Mouse (Mus musculus) forebrain, postnatal 0 days (tissue): ENCODE results near the gene Arrb1. TPM values are rescaled to one million over a fixed set of nuclear protein-coding genes. Genes with fewer than 3 reads are reported as not detected.

Experiments used
- ATAC-seq: fragments of 200-750 bp; cut with Nextera tagmentation; 2 replicates; pipeline ENCODE4 v1.8.0; 2017; ENCODE audit warnings: mild to moderate bottlenecking, moderate library complexity
- DNase-seq: peaks from one replicate; pipeline ENCODE4 v3.0.0-alpha.2; 2015
- H3K27ac ChIP-seq: fragments of 300-500 bp; sonication (generic); 2 replicates; pipeline ENCODE4 v1.5.1; 2014; ENCODE audit warnings: low read depth, mild to moderate bottlenecking, antibody characterized with exemption, low read length, moderate library complexity, mixed read lengths
- H3K27me3 ChIP-seq: fragments of 300-500 bp; sonication (generic); 2 replicates; pipeline ENCODE4 v1.6.1; 2014; ENCODE audit warnings: mild to moderate bottlenecking, low read length, mixed read lengths; ENCODE audit not compliant: insufficient read depth
- H3K36me3 ChIP-seq: fragments of 300-500 bp; sonication (generic); 2 replicates; pipeline ENCODE4 v1.6.1; 2014; ENCODE audit warnings: mild to moderate bottlenecking, moderate library complexity; ENCODE audit not compliant: insufficient read depth
- H3K4me1 ChIP-seq: fragments of 300-500 bp; sonication (generic); 2 replicates; pipeline ENCODE4 v1.6.1; 2014; ENCODE audit warnings: antibody characterized with exemption; ENCODE audit not compliant: insufficient read depth
- H3K4me2 ChIP-seq: fragments of 300-500 bp; sonication (generic); 2 replicates; pipeline ENCODE4 v1.6.1; 2014; ENCODE audit warnings: low read depth, mild to moderate bottlenecking, moderate library complexity
- H3K4me3 ChIP-seq: fragments of 300-500 bp; sonication (generic); 2 replicates; pipeline ENCODE4 v1.5.1; 2014; ENCODE audit warnings: low read depth, low read length, mixed read lengths
- H3K9ac ChIP-seq: fragments of 300-500 bp; sonication (generic); 2 replicates; pipeline ENCODE4 v1.6.1; 2014; ENCODE audit warnings: mild to moderate bottlenecking
- H3K9me3 ChIP-seq: fragments of 300-500 bp; sonication (generic); 2 replicates; pipeline ENCODE4 v1.6.1; 2016; ENCODE audit warnings: low read length
- CTCF ChIP-seq: sonication (generic); IDR thresholded peaks from 2 replicates; pipeline ENCODE4 v1.5.1; 2016; ENCODE audit warnings: antibody characterized with exemption, control low read depth, low read depth
- WGBS: fragments of 180-500 bp; shearing (Covaris S2); extraction: QIAGEN DNeasy Blood & Tissue Kit; methylation state at CpG from one replicate; pipeline ENCODE4 v1.1.7; 2014; 5-methylcytosine and 5-hydroxymethylcytosine counted together
- polyA plus RNA-seq: library from polyadenylated mRNA; unstranded; fragments of >200 nt; fragmentation: Nextera tagmentation; extraction: Ambion mirVana; gene quantifications from 2 replicates; pipeline ENCODE4 v1.2.1, GENCODE M21; 2015
- total RNA-seq: library from RNA; depleted of rRNA; stranded (reverse); fragments of >200 nt; gene quantifications from 2 replicates; pipeline ENCODE4 v1.2.3, GENCODE M21; 2014

Arrb1 gene
- total and polyA plus RNA-seq, 2 experiments from 2014 or later = 13.0 to 102 TPM

DNA sequence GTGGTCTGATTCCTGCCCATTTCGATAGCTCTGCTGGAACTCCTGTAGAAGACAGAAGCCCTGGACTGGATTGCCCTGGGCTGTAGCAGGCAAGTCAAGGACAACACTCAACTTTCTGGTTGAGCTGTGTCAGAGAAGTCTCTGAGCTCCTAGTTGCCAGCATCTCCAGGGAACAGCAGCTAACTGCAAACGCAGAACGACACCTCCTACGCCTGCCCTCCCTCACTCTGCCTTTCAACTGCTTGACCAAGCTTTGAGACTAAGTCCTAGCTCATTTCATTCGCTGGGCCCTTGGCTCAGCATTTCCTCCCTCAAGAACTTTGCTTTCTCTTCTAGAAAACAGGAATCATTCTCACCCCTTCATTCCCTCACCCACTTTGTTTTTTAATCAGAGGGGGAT is 5.9 kb upstream of the Arrb1 start:
- no peak overlapping the region for H3K27ac ChIP-seq
- no peak for TF ChIP-seq CTCF
- no peak overlapping the region for H3K9ac ChIP-seq
- no peaks in the 10 kb centered on the region for H3K36me3 ChIP-seq
- no peak overlapping the region for H3K4me3 ChIP-seq
- H3K4me2 ChIP-seq = no peak overlapping the region
- no peaks in the 10 kb centered on the region for H3K27me3 ChIP-seq
- DNase-seq (no peak), ATAC-seq (no peak)
- 59% methylated on average over 5 of the region's 5 CpGs for WGBS
- no peaks in the 10 kb centered on the region for H3K9me3 ChIP-seq
- H3K4me1 ChIP-seq = 0 out of 2 replicates have a peak, but pooled peaks cover under 1% of the 10 kb centered on the region

DNA sequence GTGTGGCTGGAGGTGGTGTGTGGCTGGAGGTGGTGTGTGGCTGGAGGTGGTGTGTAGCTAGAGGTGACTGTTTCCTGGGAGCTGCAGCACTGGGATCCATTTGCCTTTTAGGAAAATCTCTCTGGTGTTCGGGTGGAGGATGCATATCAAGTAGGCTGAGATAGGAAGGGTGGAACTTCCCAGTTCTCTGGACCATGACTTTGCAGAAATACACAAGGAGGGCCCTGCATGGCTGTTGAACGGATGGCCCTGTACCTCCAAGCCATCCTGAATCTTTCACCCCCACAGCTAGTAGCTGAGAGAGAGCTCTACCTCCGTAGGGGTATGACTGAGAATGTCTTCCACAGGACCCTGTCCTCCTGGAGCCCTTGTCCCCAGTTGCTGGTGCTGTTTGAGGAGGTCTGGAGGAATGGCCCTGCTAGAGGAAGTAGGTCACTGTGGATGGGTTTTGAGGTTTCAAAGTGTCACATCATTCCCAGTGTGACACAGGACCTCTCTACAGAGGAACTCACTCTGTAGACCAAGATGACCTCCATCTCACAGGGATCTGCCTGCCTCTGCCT is 3.8 kb upstream of the Arrb1 start:
- Histone ChIP-seq H3K27me3 (no peaks in the 10 kb centered on the region), H3K9ac (no peak overlapping the region), H3K4me1 (0 out of 2 replicates have a peak, but pooled peaks cover 4% of the 10 kb centered on the region), H3K27ac (no peak overlapping the region), H3K36me3 (no peaks in the 10 kb centered on the region), H3K4me3 (no peak overlapping the region), H3K9me3 (no peaks in the 10 kb centered on the region), H3K4me2 (no peak overlapping the region)
- DNase-seq (no peak), ATAC-seq (no peak)
- no peak for TF ChIP-seq CTCF
- WGBS = 89% methylated on average over 3 of the region's 3 CpGs

DNA sequence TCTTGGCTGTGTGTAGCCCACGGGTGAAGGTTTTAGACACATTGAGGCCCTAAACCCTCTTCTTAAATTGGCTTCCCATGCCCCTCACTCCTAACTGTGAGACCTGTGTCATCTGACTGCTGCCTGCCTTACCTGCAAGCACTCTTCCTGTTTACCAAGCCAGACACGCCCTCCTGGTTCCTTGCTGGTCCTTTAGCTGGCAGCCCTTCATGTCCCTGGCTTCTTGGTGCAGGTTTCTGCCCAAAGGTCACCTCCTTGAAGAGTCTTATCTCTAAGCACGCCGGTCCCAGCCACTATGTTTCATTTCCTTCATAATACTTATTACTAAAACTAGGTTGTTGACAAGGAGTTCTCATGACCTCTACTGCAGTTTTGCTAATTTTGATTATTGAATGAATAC is 2.7 kb upstream of the Arrb1 start:
- H3K27me3 ChIP-seq = no peaks in the 10 kb centered on the region
- H3K4me1 ChIP-seq = peaks cover 15% of the 10 kb centered on the region
- H3K4me2 ChIP-seq = no peak overlapping the region
- H3K4me3 ChIP-seq = no peak overlapping the region
- H3K9ac ChIP-seq = no peak overlapping the region
- ATAC-seq = no peak
- H3K9me3 ChIP-seq = no peaks in the 10 kb centered on the region
- 84% methylated on average over 4 of the region's 4 CpGs for WGBS
- DNase-seq = no peak
- no peak overlapping the region for H3K27ac ChIP-seq
- TF ChIP-seq CTCF = no peak
- no peaks in the 10 kb centered on the region for H3K36me3 ChIP-seq

DNA sequence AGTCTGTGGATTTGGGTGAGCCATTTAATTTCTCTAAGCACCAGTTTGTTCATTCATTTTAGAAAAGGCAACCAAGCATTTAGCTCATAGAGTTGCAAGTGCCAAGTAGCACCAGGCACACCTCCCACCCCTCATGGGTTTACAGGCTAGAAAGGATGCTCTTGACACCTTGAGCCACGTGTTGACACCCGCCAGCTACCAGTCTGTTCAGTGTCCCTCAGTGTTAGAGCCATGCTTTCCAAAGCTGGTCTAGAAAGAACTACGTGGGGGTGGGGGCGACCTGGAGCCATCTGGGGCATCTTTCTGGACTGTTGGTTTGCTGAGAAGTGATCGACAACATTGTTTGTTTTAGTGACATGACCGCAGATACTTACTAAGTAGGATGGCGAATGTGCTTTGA is 1.7 kb upstream of the Arrb1 start:
- Histone ChIP-seq H3K4me3 (no peak overlapping the region), H3K9me3 (no peaks in the 10 kb centered on the region), H3K4me1 (peaks cover 26% of the 10 kb centered on the region), H3K36me3 (no peaks in the 10 kb centered on the region), H3K4me2 (no peak overlapping the region), H3K27me3 (no peaks in the 10 kb centered on the region), H3K27ac (no peak overlapping the region), H3K9ac (no peak overlapping the region)
- TF ChIP-seq CTCF = no peak
- ATAC-seq (no peak), DNase-seq (no peak)
- 89% methylated on average over 7 of the region's 7 CpGs for WGBS

DNA sequence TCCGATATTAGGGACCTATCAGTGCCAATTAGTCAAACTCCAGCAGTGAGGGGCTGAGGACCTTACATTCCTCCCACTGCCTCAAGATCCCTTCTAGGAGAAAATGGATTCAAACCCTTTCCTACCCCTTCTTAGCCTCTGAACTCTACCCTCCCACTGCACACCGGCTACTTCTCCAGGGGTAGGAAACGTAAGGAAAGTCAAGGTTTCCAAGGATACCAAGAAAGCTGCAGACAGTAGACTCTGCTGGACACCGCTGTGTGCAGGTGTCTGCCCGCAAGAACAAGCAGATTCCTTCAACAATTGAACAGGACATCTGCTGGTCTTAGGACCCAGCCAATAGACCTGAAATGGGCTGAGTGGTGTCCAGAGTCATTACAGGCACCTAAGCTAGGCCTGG is 765 bp upstream of the Arrb1 start:
- Histone ChIP-seq H3K9me3 (no peaks in the 10 kb centered on the region), H3K27me3 (no peaks in the 10 kb centered on the region), H3K4me3 (peak overlapping the region; percentile 77), H3K4me1 (peaks cover 33% of the 10 kb centered on the region), H3K4me2 (peak overlapping the region; percentile 58), H3K27ac (peak overlapping the region; percentile 76), H3K9ac (peak overlapping the region; percentile 95), H3K36me3 (no peaks in the 10 kb centered on the region)
- TF ChIP-seq CTCF = no peak
- 40% methylated on average over 5 of the region's 5 CpGs for WGBS
- DNase-seq (no peak), ATAC-seq (no peak)

DNA sequence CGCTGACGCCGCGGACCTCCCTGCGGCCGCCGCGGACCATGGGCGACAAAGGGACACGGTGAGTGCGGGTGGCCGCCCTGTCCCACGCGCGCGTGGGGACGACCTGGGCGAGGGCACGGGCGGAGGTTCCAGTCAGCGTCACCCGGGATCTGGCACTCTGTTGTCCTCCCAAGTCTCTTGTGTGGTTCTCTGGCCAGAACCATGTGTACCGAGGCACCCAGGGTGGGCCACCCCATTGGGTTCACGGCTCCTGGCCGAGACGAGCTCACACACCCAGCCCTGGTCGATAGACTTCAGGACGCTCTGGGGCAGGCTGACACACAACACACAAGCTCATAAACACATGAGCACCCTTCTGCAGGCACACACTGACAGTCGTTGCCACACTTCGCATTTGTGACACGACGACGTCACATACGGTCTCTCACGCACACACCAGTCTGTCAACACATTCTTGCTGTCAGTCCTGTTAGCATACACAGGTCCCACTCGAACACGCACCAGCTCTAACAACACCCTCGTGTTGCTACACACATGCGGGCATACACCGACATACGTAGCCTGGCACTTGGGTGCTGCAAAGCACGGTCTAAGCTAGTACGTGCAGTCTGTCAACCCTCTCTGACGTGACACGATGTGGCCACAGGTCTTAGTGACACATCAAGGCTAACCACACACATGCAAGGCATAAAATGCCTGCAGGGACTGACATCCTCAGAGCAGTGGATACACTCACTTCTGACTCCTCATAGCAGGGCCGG is 655 bp downstream of the Arrb1 start:
- ATAC-seq = peak; percentile 45
- no peak for TF ChIP-seq CTCF
- DNase-seq = peak; percentile 79
- peaks cover 36% of the 10 kb centered on the region for H3K4me1 ChIP-seq
- H3K9ac ChIP-seq = peak overlapping the region; percentile 95
- H3K4me3 ChIP-seq = peak overlapping the region; percentile 77
- no peaks in the 10 kb centered on the region for H3K27me3 ChIP-seq
- peak overlapping the region; percentile 76 for H3K27ac ChIP-seq
- no peaks in the 10 kb centered on the region for H3K36me3 ChIP-seq
- WGBS = 5% methylated on average over 41 of the region's 46 CpGs
- peak overlapping the region; percentile 58 for H3K4me2 ChIP-seq
- no peaks in the 10 kb centered on the region for H3K9me3 ChIP-seq

DNA sequence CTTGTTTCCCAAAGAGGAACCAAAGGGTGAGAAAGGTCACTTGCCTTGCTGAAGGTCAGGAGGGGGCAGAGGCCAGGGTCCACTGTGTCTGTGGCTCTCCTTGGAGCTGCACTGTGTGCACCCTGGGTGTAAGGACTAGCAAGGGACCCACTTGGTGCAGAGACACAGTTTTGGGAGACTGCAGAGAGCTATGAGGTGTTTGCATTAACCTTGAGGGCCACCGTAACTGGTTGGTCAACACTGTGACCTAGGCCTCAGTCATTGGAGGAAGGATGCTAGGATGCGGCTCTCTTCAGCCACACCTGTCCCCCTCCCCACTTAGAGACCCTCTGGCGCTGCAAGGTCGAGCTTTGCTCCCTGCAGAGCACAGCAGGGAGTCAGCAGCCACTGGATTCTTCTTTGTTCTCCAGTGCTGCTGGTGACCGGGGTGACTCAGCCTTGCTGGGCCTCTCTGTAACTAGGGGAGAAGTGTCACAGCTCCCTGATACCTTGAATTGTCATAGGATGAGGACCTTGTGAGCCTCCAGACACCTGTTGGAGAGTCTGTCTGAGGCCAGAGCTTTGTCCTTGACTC is 2.0 kb downstream of the Arrb1 start:
- peak overlapping the region; percentile 95; the same call in 1 of the 2 replicates for H3K9ac ChIP-seq
- H3K4me2 ChIP-seq = peak overlapping the region; percentile 58
- H3K4me1 ChIP-seq = peaks cover 36% of the 10 kb centered on the region
- H3K27ac ChIP-seq = no peak overlapping the region
- no peak for TF ChIP-seq CTCF
- ATAC-seq (no peak), DNase-seq (no peak)
- no peaks in the 10 kb centered on the region for H3K36me3 ChIP-seq
- no peaks in the 10 kb centered on the region for H3K27me3 ChIP-seq
- H3K4me3 ChIP-seq = peak overlapping the region; percentile 77
- 36% methylated on average over 5 of the region's 5 CpGs for WGBS
- H3K9me3 ChIP-seq = no peaks in the 10 kb centered on the region
